Mouse (Mus musculus) myocyte (in vitro differentiated cells): ENCODE measurements around the gene Coa7.

Experiments used
- CEBPB ChIP-seq: IDR thresholded peaks from 2 replicates; pipeline ENCODE4 v1.6.1; 2011; ENCODE audit warnings: mild to moderate bottlenecking, moderate library complexity; ENCODE audit not compliant: poor library complexity, insufficient read depth, severe bottlenecking
- E2F4 ChIP-seq: IDR thresholded peaks from one replicate; pipeline ENCODE4 v1.6.1; 2011; ENCODE audit warnings: mild to moderate bottlenecking, control low read depth, moderate library complexity; ENCODE audit not compliant: insufficient read depth
- MAX ChIP-seq: IDR thresholded peaks from one replicate; pipeline ENCODE4 v1.6.1; 2011; ENCODE audit warnings: low read depth, mild to moderate bottlenecking, control low read depth
- MYOD1 ChIP-seq, 3 experiments: IDR thresholded peaks; one replicate each; pipeline ENCODE4 v1.6.1; 2011; ENCODE audit warnings: control low read depth in 2 of 3, low read depth in 2 of 3, mild to moderate bottlenecking in 2 of 3, moderate library complexity in 1 of 3; ENCODE audit not compliant: insufficient read length in 2 of 3, control insufficient read depth in 1 of 3
- MYOG ChIP-seq, 3 experiments: IDR thresholded peaks; one replicate each; pipeline ENCODE4 v1.6.1; 2011; ENCODE audit warnings: control low read depth in 2 of 3, low read depth in 2 of 3, mild to moderate bottlenecking in 2 of 3; ENCODE audit not compliant: insufficient read length in 2 of 3, control insufficient read depth in 1 of 3, insufficient read depth in 1 of 3
- POLR2A ChIP-seq: IDR thresholded peaks from one replicate; pipeline ENCODE4 v1.6.1; 2011; ENCODE audit warnings: low read depth, mild to moderate bottlenecking, control low read depth, moderate library complexity; ENCODE audit not compliant: insufficient read length
- POLR2AphosphoS2 ChIP-seq: IDR thresholded peaks from one replicate; pipeline ENCODE4 v1.6.1; 2011; ENCODE audit warnings: low read depth, control low read depth; ENCODE audit not compliant: insufficient read length
- REST ChIP-seq: IDR thresholded peaks from one replicate; pipeline ENCODE4 v1.6.1; 2011; ENCODE audit warnings: mild to moderate bottlenecking, control low read depth, moderate library complexity; ENCODE audit not compliant: insufficient read depth, insufficient read length
- SRF ChIP-seq: IDR thresholded peaks from one replicate; pipeline ENCODE4 v1.6.1; 2011; ENCODE audit warnings: low read depth; ENCODE audit not compliant: control insufficient read depth, insufficient read length
- TCF12 ChIP-seq: IDR thresholded peaks from one replicate; pipeline ENCODE4 v1.6.1; 2011; ENCODE audit warnings: mild to moderate bottlenecking, control low read depth; ENCODE audit not compliant: poor library complexity, insufficient read depth, severe bottlenecking
- TCF3 ChIP-seq: IDR thresholded peaks from one replicate; pipeline ENCODE4 v1.6.1; 2011; ENCODE audit warnings: low read depth, control low read depth; ENCODE audit not compliant: insufficient read length
- USF1 ChIP-seq: IDR thresholded peaks from one replicate; pipeline ENCODE4 v1.6.1; 2011; ENCODE audit warnings: low read depth, mild to moderate bottlenecking, control low read depth, moderate library complexity

DNA sequence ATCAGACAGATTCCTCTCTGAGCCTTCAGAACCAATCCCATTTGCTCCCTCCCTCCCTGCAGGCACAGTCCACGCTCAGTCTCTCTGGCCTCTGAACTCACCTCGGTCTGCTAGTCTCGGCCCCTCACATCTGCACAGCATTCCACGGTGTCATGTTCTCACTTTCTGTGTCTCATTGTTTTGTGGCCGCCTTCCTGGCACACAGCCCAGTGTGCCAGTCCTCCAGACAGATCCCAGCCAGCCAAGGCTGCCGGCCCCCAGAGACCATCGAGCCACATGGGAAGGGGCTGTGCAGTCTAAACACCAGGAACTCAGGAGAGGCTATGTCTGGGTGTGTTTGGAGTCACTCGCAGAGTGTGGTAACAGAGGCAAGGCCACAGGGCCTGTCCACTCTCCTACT lies 22.9 kb downstream of the Coa7 start:
- no peak for TF ChIP-seq USF1
- TF ChIP-seq SRF, result no peak
- TF ChIP-seq MAX, result no peak
- TF ChIP-seq E2F4, result no peak
- no peak for TF ChIP-seq TCF12
- TF ChIP-seq POLR2A, result peak; percentile 51
- TF ChIP-seq MYOG (IDR thresholded peaks at IDR 0.05; ENCODE audit: control insufficient read depth in 1 of 3, insufficient read depth in 1 of 3, insufficient read length in 2 of 3, low read depth in 2 of 3), result peak in 1 of 3 experiments; percentile 44
- peak in 2 of 3 experiments; percentile 22 to 50 for TF ChIP-seq MYOD1 (IDR thresholded peaks at IDR 0.05; ENCODE audit: control insufficient read depth in 1 of 3, insufficient read length in 2 of 3, low read depth in 2 of 3)
- no peak for TF ChIP-seq TCF3
- no peak for TF ChIP-seq CEBPB
- TF ChIP-seq POLR2AphosphoS2, result no peak
- no peak for TF ChIP-seq REST
